Comparison of ENCODE assay signal across 14 mouse cellular contexts in genomic region chr12:54164040-54164723, GRCm38 (mm10). TPM values are rescaled to one million over a fixed set of nuclear protein-coding genes. Genes with fewer than 3 reads are reported as not detected.
DNase-seq lines count a peak whose midpoint lies in the region; ATAC-seq and TF ChIP-seq lines count a peak whose summit lies in the region.
"Had no signal": no experiment of that assay in that cellular context is flagged by ENCODE, and none has a peak within 500 bp of the region (broad histone marks: within the 10 kb centered on the region; RNA-seq: fewer than 3 reads in every experiment).

No protein-coding gene starts in this region.

- TF ChIP-seq POLR2A in CH12.LX (IDR thresholded peaks at IDR 0.05; ENCODE audit: low read depth, low read length): no peak
- no peak for TF ChIP-seq POLR2A in bone marrow, adult 2 months (IDR thresholded peaks at IDR 0.05; ENCODE audit: borderline replicate concordance, control insufficient read depth, low read depth, low read length)
- no peak for TF ChIP-seq POLR2A in cerebellum, adult 2 months (IDR thresholded peaks at IDR 0.05; ENCODE audit: borderline replicate concordance, insufficient read depth, low read length)

- WGBS in liver, embryonic 12.5 days (ENCODE audit: insufficient replicate concordance): 39% methylated on average over 9 of the region's 9 CpGs
- 37% methylated on average over 9 of the region's 9 CpGs for WGBS in liver, embryonic 11.5 days
- 28% methylated on average over 9 of the region's 9 CpGs for WGBS in bone marrow, adult 2 months
- WGBS in liver, embryonic 15.5 days (ENCODE audit: insufficient replicate concordance): 34% methylated on average over 9 of the region's 9 CpGs
- 73% methylated on average over 9 of the region's 9 CpGs for WGBS in cerebellum, adult 2 months

- no peaks in the 10 kb centered on the region for H3K79me2 ChIP-seq in CH12.LX (replicated peaks; ENCODE audit: control insufficient read depth, extremely low read depth, insufficient read depth, poor library complexity, severe bottlenecking)

- no peak for TF ChIP-seq RAD21 in CH12.LX (IDR thresholded peaks at IDR 0.05; ENCODE audit: low read depth, low read length)

- no peaks in the 10 kb centered on the region for H3K9me3 ChIP-seq in liver, embryonic 12.5 days (replicated peaks)
- H3K9me3 ChIP-seq in liver, embryonic 11.5 days (ENCODE audit: control insufficient read depth, low read length): no peaks in the 10 kb centered on the region
- peaks cover 2% of the 10 kb centered on the region for H3K9me3 ChIP-seq in CH12.LX (replicated peaks; ENCODE audit: low read length)
- no peaks in the 10 kb centered on the region for H3K9me3 ChIP-seq in liver, embryonic 15.5 days (replicated peaks)
- H3K9me3 ChIP-seq: embryonic facial prominence, embryonic 13.5 days; hindbrain, embryonic 12.5 days had no signal

- H3K4me2 ChIP-seq in liver, embryonic 12.5 days: peak overlapping the region; percentile 78
- no peak overlapping the region for H3K4me2 ChIP-seq in liver, embryonic 11.5 days
- H3K4me2 ChIP-seq in CH12.LX (ENCODE audit: insufficient read depth, low read depth, poor library complexity, severe bottlenecking): no peak overlapping the region
- H3K4me2 ChIP-seq in liver, embryonic 15.5 days: 0 out of 2 replicates have a peak overlapping the region, but pooled peaks have one; percentile 64
- H3K4me2 ChIP-seq: embryonic facial prominence, embryonic 13.5 days; hindbrain, embryonic 12.5 days had no signal

- no peak for TF ChIP-seq CTCF in CH12.LX (conservative IDR thresholded peaks at IDR 0.05 in 1 of 2, IDR thresholded peaks at IDR 0.05 in 1 of 2; ENCODE audit: low read depth in 2 of 2, low read length in 2 of 2)
- no peak for TF ChIP-seq CTCF in bone marrow, adult 2 months (IDR thresholded peaks at IDR 0.05; ENCODE audit: control insufficient read depth, insufficient read depth, low read length)
- TF ChIP-seq CTCF in cerebellum, adult 2 months (IDR thresholded peaks at IDR 0.05; ENCODE audit: borderline replicate concordance, insufficient read depth, low read depth, low read length): no peak

- no peaks in the 10 kb centered on the region for H3K36me3 ChIP-seq in liver, embryonic 12.5 days
- H3K36me3 ChIP-seq in liver, embryonic 11.5 days (ENCODE audit: control insufficient read depth, insufficient read depth, low read length): no peaks in the 10 kb centered on the region
- no peaks in the 10 kb centered on the region for H3K36me3 ChIP-seq in CH12.LX (replicated peaks in 1 of 2; ENCODE audit: control insufficient read depth in 1 of 2, insufficient read depth in 1 of 2, low read length in 1 of 2)
- no peaks in the 10 kb centered on the region for H3K36me3 ChIP-seq in liver, embryonic 15.5 days (replicated peaks)
- H3K36me3 ChIP-seq: embryonic facial prominence, embryonic 13.5 days; hindbrain, embryonic 12.5 days had no signal

- TF ChIP-seq EP300 in CH12.LX (IDR thresholded peaks at IDR 0.05; ENCODE audit: low read length): no peak

- no peak for DNase-seq in liver, embryonic 11.5 days (ENCODE audit: low spot score)
- DNase-seq in CH12.LX (ENCODE audit: extremely low read depth): peak; percentile 7
- no peak for DNase-seq in left cerebral cortex, adult 18-20 months (ENCODE audit: low spot score in 2 of 2)
- no peak for DNase-seq in cerebellum, adult 9-10 months
- no peak for DNase-seq in cerebellum, adult 2 months
- DNase-seq: cerebellum, postnatal 25 days; forebrain, postnatal 0 days; kidney, adult 9 months; left cerebral cortex, postnatal 4 days had no signal

- peak overlapping the region; percentile 94 for H3K27ac ChIP-seq in liver, embryonic 12.5 days
- no peak overlapping the region for H3K27ac ChIP-seq in liver, embryonic 11.5 days (ENCODE audit: low read depth, low read length)
- no peak overlapping the region for H3K27ac ChIP-seq in CH12.LX (ENCODE audit: insufficient read depth, low read depth)
- H3K27ac ChIP-seq in bone marrow, adult 2 months (ENCODE audit: control insufficient read depth, insufficient read depth, low read depth, low read length, poor library complexity): peak overlapping the region; percentile 21; the same call in 1 of the 2 replicates
- peak overlapping the region; percentile 33; the same call in 1 of the 2 replicates for H3K27ac ChIP-seq in liver, embryonic 15.5 days (replicated peaks)
- no peak overlapping the region for H3K27ac ChIP-seq in cerebellum, adult 2 months (ENCODE audit: insufficient read depth, low read length)
- H3K27ac ChIP-seq: embryonic facial prominence, embryonic 13.5 days; hindbrain, embryonic 12.5 days had no signal

- peaks cover 55% of the 10 kb centered on the region for H3K4me1 ChIP-seq in liver, embryonic 12.5 days
- H3K4me1 ChIP-seq in liver, embryonic 11.5 days (replicated peaks; ENCODE audit: control insufficient read depth, insufficient read depth, low read length): peaks cover 8% of the 10 kb centered on the region
- peaks cover 0 to 13% of the 10 kb centered on the region in 2 experiments; a peak in 3 of 4 replicates for H3K4me1 ChIP-seq in CH12.LX (ENCODE audit: control insufficient read depth in 1 of 2, insufficient read depth in 2 of 2)
- peaks cover 1% of the 10 kb centered on the region; the same call in 1 of the 2 replicates for H3K4me1 ChIP-seq in bone marrow, adult 2 months (ENCODE audit: control insufficient read depth, insufficient read depth, low read length)
- peaks cover 55% of the 10 kb centered on the region for H3K4me1 ChIP-seq in liver, embryonic 15.5 days (replicated peaks)
- no peaks in the 10 kb centered on the region for H3K4me1 ChIP-seq in cerebellum, adult 2 months (ENCODE audit: control insufficient read depth, insufficient read depth, low read length)

- no peak for ATAC-seq in liver, embryonic 12.5 days
- ATAC-seq in liver, embryonic 11.5 days (replicated peaks; ENCODE audit: low FRiP score): no peak
- ATAC-seq in liver, embryonic 15.5 days (ENCODE audit: insufficient read depth): no peak
- ATAC-seq: forebrain, postnatal 0 days had no signal

- in situ Hi-C loops in CH12.LX (cut with MboI; ENCODE audit: low pct_ligation_motif_present, low pct_unique_long_range_greater_than_20kb, low sequenced_read_pairs): no loop called here

- no peak overlapping the region for H3K9ac ChIP-seq in liver, embryonic 12.5 days
- H3K9ac ChIP-seq in liver, embryonic 11.5 days (ENCODE audit: low read depth, low read length): no peak overlapping the region
- H3K9ac ChIP-seq in CH12.LX (ENCODE audit: insufficient read depth, low read depth): no peak overlapping the region
- no peak overlapping the region for H3K9ac ChIP-seq in liver, embryonic 15.5 days
- H3K9ac ChIP-seq: embryonic facial prominence, embryonic 13.5 days; forebrain, postnatal 0 days; hindbrain, embryonic 12.5 days had no signal

- peaks cover 20% of the 10 kb centered on the region; the same call in 1 of the 2 replicates for H3K27me3 ChIP-seq in liver, embryonic 12.5 days (replicated peaks)
- H3K27me3 ChIP-seq in liver, embryonic 11.5 days (replicated peaks; ENCODE audit: control insufficient read depth, insufficient read depth, low read length): no peaks in the 10 kb centered on the region
- H3K27me3 ChIP-seq in CH12.LX (replicated peaks): no peaks in the 10 kb centered on the region
- peaks cover 17% of the 10 kb centered on the region for H3K27me3 ChIP-seq in liver, embryonic 15.5 days
- peaks cover 3% of the 10 kb centered on the region; the same call in 1 of the 2 replicates for H3K27me3 ChIP-seq in cerebellum, adult 2 months (ENCODE audit: control insufficient read depth, insufficient read depth, low read length)

- dilution Hi-C loops in CH12.LX (cut with MboI; ENCODE audit: extremely low pct_ligation_motif_present, extremely low pct_unique_long_range_greater_than_20kb, low sequenced_read_pairs): no loop called here

- no peak overlapping the region for H3K4me3 ChIP-seq in liver, embryonic 12.5 days
- no peak overlapping the region for H3K4me3 ChIP-seq in liver, embryonic 11.5 days (ENCODE audit: low read depth, low read length)
- no peak overlapping the region for H3K4me3 ChIP-seq in CH12.LX (replicated peaks in 1 of 3; ENCODE audit: low read depth in 2 of 3, low read length in 2 of 3, poor library complexity in 1 of 3)
- no peak overlapping the region for H3K4me3 ChIP-seq in bone marrow, adult 2 months (replicated peaks; ENCODE audit: control insufficient read depth, low read depth, low read length)
- no peak overlapping the region for H3K4me3 ChIP-seq in liver, embryonic 15.5 days (replicated peaks)
- no peak overlapping the region for H3K4me3 ChIP-seq in cerebellum, adult 2 months (replicated peaks; ENCODE audit: insufficient read depth, low read depth, low read length)
- H3K4me3 ChIP-seq: embryonic facial prominence, embryonic 13.5 days; hindbrain, embryonic 12.5 days had no signal

TF ChIP-seq in CH12.LX, 34 proteins besides CTCF, POLR2A, EP300 and RAD21 (continues in another document):
- TF ChIP-seq TBP (conservative IDR thresholded peaks at IDR 0.05; ENCODE audit: low read depth, low read length) (no peak), MAZ (IDR thresholded peaks at IDR 0.05; ENCODE audit: low read depth, low read length) (no peak), HCFC1 (IDR thresholded peaks at IDR 0.05; ENCODE audit: low read depth, low read length) (no peak), E2F4 (IDR thresholded peaks at IDR 0.05; ENCODE audit: insufficient replicate concordance, low read depth, low read length) (no peak), CHD2 (IDR thresholded peaks at IDR 0.05; ENCODE audit: low read length) (no peak), NELFE (IDR thresholded peaks at IDR 0.05; ENCODE audit: low read depth, low read length) (no peak), MYC (IDR thresholded peaks at IDR 0.05; ENCODE audit: low read depth, low read length) (no peak), RCOR1 (conservative IDR thresholded peaks at IDR 0.05; ENCODE audit: low read depth, low read length) (no peak), MAX (IDR thresholded peaks at IDR 0.05; ENCODE audit: low read length) (no peak), CHD1 (IDR thresholded peaks at IDR 0.05; ENCODE audit: low read depth, low read length) (no peak), MEF2A (IDR thresholded peaks at IDR 0.05; ENCODE audit: borderline replicate concordance, low read depth, low read length) (no peak), PAX5 (IDR thresholded peaks at IDR 0.05; ENCODE audit: low read length) (no peak), JUND (conservative IDR thresholded peaks at IDR 0.05; ENCODE audit: low read depth, low read length) (no peak)

RNA-seq across cellular contexts. Expression of gene Egln3, which starts 39.5 kb away (rescaled TPM):
- 3.5 and 3.8 TPM in 2 replicates for polyA plus RNA-seq in liver, embryonic 12.5 days (2016; fragmentation: Nextera tagmentation; extraction: Ambion mirVana)
- polyA plus RNA-seq in liver, embryonic 11.5 days (2014; fragmentation: Nextera tagmentation; extraction: Ambion mirVana): 11.6 TPM in 2 replicates
- total RNA-seq in CH12.LX (2012; rRNA removed): not detected in 2 replicates
- total RNA-seq in CH12.LX (2014; rRNA removed): 0.11 TPM in 1 of 2 replicates, not detected in the other
- not detected in 2 replicates for polyA plus RNA-seq in CH12.LX (2012; ENCODE audit: insufficient read length, low read depth)
- 0.72 and 1.9 TPM in 2 replicates for polyA plus RNA-seq in bone marrow, adult 2 months (2011; ENCODE audit: insufficient read depth, insufficient read length, low replicate concordance, missing spikeins)
- polyA plus RNA-seq in liver, embryonic 15.5 days (2015; fragmentation: Nextera tagmentation; extraction: Ambion mirVana): 2.3 and 3.5 TPM in 2 replicates
- total RNA-seq in left cerebral cortex, adult 18-20 months (2021): 10 to 100 TPM; 10.2 to 11.2 TPM
- 5.5 and 6.5 TPM in 2 replicates for polyA plus RNA-seq in cerebellum, adult 2 months (2012; rRNA removed)

Comparison
In these comparisons a context has a peak if more than half of its experiments do, and no peak if none do; other contexts are left out.
1. H3K27ac ChIP-seq: peak in liver, embryonic 12.5 days (single experiment), bone marrow, adult 2 months (single experiment) and liver, embryonic 15.5 days (single experiment); none in liver, embryonic 11.5 days (single experiment), CH12.LX (single experiment) and cerebellum, adult 2 months (single experiment).
2. H3K4me2 ChIP-seq: peak in liver, embryonic 12.5 days (single experiment) and liver, embryonic 15.5 days (single experiment); none in liver, embryonic 11.5 days (single experiment) and CH12.LX (single experiment).